ENCODE assay signal across 9 mouse cellular contexts in genomic region chr13:54312405-54313185, GRCm38 (mm10). TPM values are rescaled to one million over a fixed set of nuclear protein-coding genes. Genes with fewer than 3 reads are reported as not detected.
DNase-seq lines count a peak whose midpoint lies in the region; ATAC-seq and TF ChIP-seq lines count a peak whose summit lies in the region.
"Had no signal": no experiment of that assay in that cellular context is flagged by ENCODE, and none has a peak within 500 bp of the region (broad histone marks: within the 10 kb centered on the region; RNA-seq: fewer than 3 reads in every experiment).

No protein-coding gene starts in this region.

- intact Hi-C loops in gastrocnemius, adult 2 months (cut with DNase I), result no loop called here
- intact Hi-C loops in left cerebral cortex, postnatal 25 days (cut with DNase I), result loop anchor here (2.0 to 5.0 kb wide), 2 partner anchors 44 to 55 kb away; no protein-coding TSS in a partner anchor

- ATAC-seq in heart, embryonic 11.5 days (replicated peaks; ENCODE audit: insufficient number of reproducible peaks, low FRiP score, low TSS enrichment), result peak; percentile 64
- peak; percentile 84 for ATAC-seq in stomach, embryonic 16.5 days (ENCODE audit: insufficient read depth, low FRiP score)
- no peak for ATAC-seq in megakaryocyte progenitor cell, adult 5-6 weeks (replicated peaks; ENCODE audit: poor library complexity)

- H3K9me3 ChIP-seq in heart, embryonic 11.5 days (replicated peaks; ENCODE audit: control insufficient read depth, low read length), result no peaks in the 10 kb centered on the region
- no peaks in the 10 kb centered on the region for H3K9me3 ChIP-seq in stomach, embryonic 16.5 days (replicated peaks; ENCODE audit: control insufficient read depth, low read length)
- H3K9me3 ChIP-seq: liver, embryonic 13.5 days had no signal

- 46% methylated on average over 18 of the region's 18 CpGs for whole genome bisulfite sequencing in heart, embryonic 11.5 days (ENCODE audit: insufficient replicate concordance)
- whole genome bisulfite sequencing in stomach, embryonic 16.5 days, result 45% methylated on average over 18 of the region's 18 CpGs

- no peak for TF ChIP-seq CTCF in gastrocnemius, adult 2 months (IDR thresholded peaks at IDR 0.05)

- DNase-seq in gastrocnemius, adult 2 months, result peak; percentile 34
- no peak for DNase-seq in gastrocnemius, adult 8-10 months (ENCODE audit: low spot score in 2 of 2)
- DNase-seq in NIH3T3 (ENCODE audit: low read depth), result peak; percentile 91
- DNase-seq in left cerebral cortex, postnatal 25 days (ENCODE audit: low spot score in 2 of 2), result peak; percentile 77 to 96
- DNase-seq in B cell, adult 2 months, result no peak
- DNase-seq: liver, embryonic 13.5 days had no signal

- H3K9ac ChIP-seq in heart, embryonic 11.5 days (ENCODE audit: low read depth, low read length), result no peak overlapping the region
- H3K9ac ChIP-seq in stomach, embryonic 16.5 days (ENCODE audit: low read length), result no peak overlapping the region
- H3K9ac ChIP-seq: liver, embryonic 13.5 days had no signal

- H3K4me1 ChIP-seq in heart, embryonic 11.5 days (ENCODE audit: control insufficient read depth, insufficient read depth, low read length), result peaks cover 17% of the 10 kb centered on the region
- H3K4me1 ChIP-seq in stomach, embryonic 16.5 days (ENCODE audit: control insufficient read depth, insufficient read depth, low read length), result peaks cover 11% of the 10 kb centered on the region

- peak overlapping the region; percentile 9 for H3K4me2 ChIP-seq in heart, embryonic 11.5 days
- H3K4me2 ChIP-seq in stomach, embryonic 16.5 days (ENCODE audit: low read depth, low read length), result 0 out of 2 replicates have a peak overlapping the region, but pooled peaks have one; percentile 4
- H3K4me2 ChIP-seq: liver, embryonic 13.5 days had no signal

- H3K27ac ChIP-seq in gastrocnemius, adult 2 months, result no peak overlapping the region
- peak overlapping the region; percentile 67 for H3K27ac ChIP-seq in heart, embryonic 11.5 days (ENCODE audit: low read depth, low read length)
- peak overlapping the region; percentile 52; the same call in 1 of the 2 replicates for H3K27ac ChIP-seq in stomach, embryonic 16.5 days (ENCODE audit: low read length)
- H3K27ac ChIP-seq: liver, embryonic 13.5 days had no signal

- no peak overlapping the region for H3K4me3 ChIP-seq in gastrocnemius, adult 2 months
- no peak overlapping the region for H3K4me3 ChIP-seq in heart, embryonic 11.5 days (ENCODE audit: low read depth, low read length)
- no peak overlapping the region for H3K4me3 ChIP-seq in stomach, embryonic 16.5 days (replicated peaks; ENCODE audit: low read length)
- H3K4me3 ChIP-seq: liver, embryonic 13.5 days had no signal

- H3K36me3 ChIP-seq in heart, embryonic 11.5 days (ENCODE audit: control insufficient read depth, insufficient read depth, low read length), result no peaks in the 10 kb centered on the region
- no peaks in the 10 kb centered on the region for H3K36me3 ChIP-seq in stomach, embryonic 16.5 days (ENCODE audit: control insufficient read depth, insufficient read depth, low read length)
- H3K36me3 ChIP-seq: liver, embryonic 13.5 days had no signal

- no peaks in the 10 kb centered on the region for H3K27me3 ChIP-seq in heart, embryonic 11.5 days (ENCODE audit: control insufficient read depth, insufficient read depth, low read length)
- H3K27me3 ChIP-seq in stomach, embryonic 16.5 days (ENCODE audit: control insufficient read depth, insufficient read depth, low read length), result no peaks in the 10 kb centered on the region
- H3K27me3 ChIP-seq: liver, embryonic 13.5 days had no signal

RNA-seq across cellular contexts. Expression of gene Cplx2, which starts 58.6 kb away (rescaled TPM):
- under 1 TPM; 0.46 to 0.84 TPM for total RNA-seq in gastrocnemius, adult 2 months (2021)
- total RNA-seq in gastrocnemius, adult 8-10 months (2022), result under 1 TPM; 0.51 to 0.72 (median 0.65) TPM
- 2.1 and 3.0 TPM in 2 replicates for polyA plus RNA-seq in heart, embryonic 11.5 days (2014; fragmentation: Nextera tagmentation; extraction: Ambion mirVana)
- total RNA-seq in left cerebral cortex, postnatal 25 days (2021), result 100 to 1,000 TPM; 714 to 786 TPM
- polyA plus RNA-seq in stomach, embryonic 16.5 days (2015; fragmentation: Nextera tagmentation; extraction: Ambion mirVana), result 3.2 and 4.0 TPM in 2 replicates
- total RNA-seq in megakaryocyte progenitor cell, adult 5-6 weeks (2015), result 0.10 and 0.54 TPM in 2 replicates
- total RNA-seq in megakaryocyte progenitor cell, adult 5-6 weeks (2017), result 0.14 TPM in 1 of 2 replicates, not detected in the other

Comparison
In these comparisons a context has a peak if more than half of its experiments do, and no peak if none do; other contexts are left out.
1. DNase-seq: peak in gastrocnemius, adult 2 months (single experiment), NIH3T3 (single experiment) and left cerebral cortex, postnatal 25 days (2 of 2); none in gastrocnemius, adult 8-10 months (0 of 2) and B cell, adult 2 months (0 of 2).
2. RNA of gene Cplx2, which starts 58.6 kb away (total RNA-seq): 714 to 786 TPM in left cerebral cortex, postnatal 25 days; 0.46 to 0.84 TPM in gastrocnemius, adult 2 months, 0.51 to 0.72 TPM in gastrocnemius, adult 8-10 months and 0.10 to 0.54 TPM in megakaryocyte progenitor cell, adult 5-6 weeks; every median in the first group is over 100 times any median in the second.